Mouse (Mus musculus) megakaryocyte, adult 5-6 weeks (primary cell): ENCODE results near the gene Pik3ip1. TPM values are rescaled to one million over a fixed set of nuclear protein-coding genes. Genes with fewer than 3 reads are reported as not detected.
A peak's percentile ranks its signal among the peaks of the same experiment; 100 is the strongest.

Experiments used
- ATAC-seq: 2 replicates; pipeline ENCODE4 v1.8.0; 2016; ENCODE audit warnings: mild to moderate bottlenecking, inconsistent platforms; ENCODE audit not compliant: poor library complexity, severe bottlenecking
- total RNA-seq, 2 experiments: library from RNA; stranded (forward) in 1 of 2; stranded (reverse) in 1 of 2; fragments of 153-499, 151-499 nt in 1 of 2; fragments of 221-1000, 200-1000 nt in 1 of 2; gene quantifications; 2 replicates each; pipeline versions ENCODE4 v1.2.3 to v1.2.4; 2015 to 2017

Pik3ip1 gene
- total RNA-seq, 2 experiments from 2014 or later: 1.0 to 3.8 TPM

GRCm38 (mm10) chr11:3334711-3335316 is 4.6 kb downstream of the Pik3ip1 start:
- ATAC-seq: no peak

- ATAC-seq: peak; percentile 56
These were observed 5.5 kb downstream of the Pik3ip1 start for GRCm38 (mm10) chr11:3335651-3336216.

GRCm38 (mm10) chr11:3336602-3337001 is 6.4 kb downstream of the Pik3ip1 start:
- ATAC-seq: no peak

GRCm38 (mm10) chr11:3337173-3337955 is 7.2 kb downstream of the Pik3ip1 start:
- ATAC-seq: no peak

GRCm38 (mm10) chr11:3337961-3338360 is 7.8 kb downstream of the Pik3ip1 start:
- ATAC-seq: no peak

GRCm38 (mm10) chr11:3341476-3341875 is 11.3 kb downstream of the Pik3ip1 start:
- ATAC-seq: no peak

- ATAC-seq: no peak
These were observed 14.7 kb downstream of the Pik3ip1 start for GRCm38 (mm10) chr11:3344916-3345315.

- no peak for ATAC-seq
These were observed 16.1 kb downstream of the Pik3ip1 start for GRCm38 (mm10) chr11:3346351-3346750.

- ATAC-seq: peak; percentile 92
These were observed 17.1 kb downstream of the Pik3ip1 start for GRCm38 (mm10) chr11:3347091-3347834.

- no peak for ATAC-seq
These were observed 17.6 kb downstream of the Pik3ip1 start for GRCm38 (mm10) chr11:3347835-3348195.

- peak; percentile 33; the same call in 1 of the 2 replicates for ATAC-seq
These were observed 18.6 kb downstream of the Pik3ip1 start for GRCm38 (mm10) chr11:3348576-3349342.

- no peak for ATAC-seq
These were observed 19.1 kb downstream of the Pik3ip1 start for GRCm38 (mm10) chr11:3349343-3349695.

GRCm38 (mm10) chr11:3352131-3352530 is 21.9 kb downstream of the Pik3ip1 start:
- ATAC-seq: no peak

- no peak for ATAC-seq
These were observed 22.9 kb downstream of the Pik3ip1 start for GRCm38 (mm10) chr11:3352990-3353585.

- ATAC-seq: no peak
These were observed 32.7 kb downstream of the Pik3ip1 start for GRCm38 (mm10) chr11:3362854-3363253.

GRCm38 (mm10) chr11:3366411-3366810 is 36.2 kb downstream of the Pik3ip1 start:
- ATAC-seq: no peak

- ATAC-seq: no peak
These were observed 38.8 kb downstream of the Pik3ip1 start for GRCm38 (mm10) chr11:3368983-3369382.

GRCm38 (mm10) chr11:3369449-3369848 is 39.2 kb downstream of the Pik3ip1 start:
- ATAC-seq: no peak

GRCm38 (mm10) chr11:3370162-3370561 is 40.0 kb downstream of the Pik3ip1 start:
- ATAC-seq: no peak

- ATAC-seq: peak; percentile 99
These were observed 40.9 kb downstream of the Pik3ip1 start for GRCm38 (mm10) chr11:3370928-3371598.
